Mouse (Mus musculus) ES-E14 (cell line): Measurements from ENCODE around the gene Ramp3.

ENCODE experiments used
- CHD2 ChIP-seq: IDR thresholded peaks from 2 replicates; pipeline ENCODE4 v1.6.1; 2014; ENCODE audit warnings: mild to moderate bottlenecking, low read depth, low read length, inconsistent platforms
- HCFC1 ChIP-seq: IDR thresholded peaks from 2 replicates; pipeline ENCODE4 v1.6.1; 2012; ENCODE audit warnings: low read length, inconsistent platforms, borderline replicate concordance; ENCODE audit not compliant: insufficient read depth
- MAFK ChIP-seq: IDR thresholded peaks from 2 replicates; pipeline ENCODE4 v1.6.1; 2014; ENCODE audit warnings: mild to moderate bottlenecking, low read depth, low read length, inconsistent platforms; ENCODE audit not compliant: insufficient read depth
- ZC3H11A ChIP-seq: IDR thresholded peaks from 2 replicates; pipeline ENCODE4 v1.6.1; 2012; ENCODE audit warnings: low read depth, mild to moderate bottlenecking, inconsistent platforms, low read length, borderline replicate concordance
- ZNF384 ChIP-seq: IDR thresholded peaks from 2 replicates; pipeline ENCODE4 v1.6.1; 2012; ENCODE audit warnings: low read depth, low read length, inconsistent platforms

- no peak for TF ChIP-seq MAFK
- no peak for TF ChIP-seq ZC3H11A
- no peak for TF ChIP-seq ZNF384
- no peak for TF ChIP-seq HCFC1
- no peak for TF ChIP-seq CHD2
These were observed 10.7 kb downstream of the Ramp3 start for GRCm38 (mm10) chr11:6669041-6669440.
